Mouse (Mus musculus) liver, embryonic 14.5 days (tissue): ENCODE measurements at regions not wholly inside any gene's neighbourhood (a gene's known extent, or its start where the extent isn't known, plus 50 kb on each side); places are given as distances from the start of the nearest gene placed in this dataset.

ENCODE experiments used
- CTCF ChIP-seq: IDR thresholded peaks from 2 replicates; pipeline ENCODE4 v1.5.1; 2016; ENCODE audit warnings: antibody characterized with exemption, low read depth, control low read depth
- EP300 ChIP-seq: IDR thresholded peaks from 2 replicates; pipeline ENCODE4 v1.6.1; 2016; ENCODE audit warnings: antibody characterized with exemption, low read depth

GRCm38 (mm10) chr2:117936590-117936989 is 175.1 kb upstream of the Thbs1 start:
- TF ChIP-seq CTCF = no peak
- no peak for TF ChIP-seq EP300
